ENCODE assay signal across 15 mouse cellular contexts in the genomic region with DNA sequence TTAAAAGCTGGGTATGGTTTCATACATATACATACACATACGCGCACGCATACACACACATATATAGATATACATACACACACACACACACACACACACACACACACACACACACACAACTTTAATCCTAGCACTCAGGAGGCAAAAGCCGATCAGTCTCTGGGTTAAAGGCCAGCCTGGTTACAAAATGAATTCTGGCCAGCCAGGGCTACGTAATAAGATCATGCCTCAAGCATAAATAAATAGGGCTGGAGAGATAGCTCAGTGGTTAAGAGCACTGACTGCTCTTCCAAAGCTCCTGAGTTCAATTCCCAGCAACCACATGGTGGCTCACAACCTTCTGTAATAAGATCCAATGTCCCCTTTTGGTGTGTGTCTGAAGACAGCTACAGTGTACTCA. TPM values are rescaled to one million over a fixed set of nuclear protein-coding genes. Genes with fewer than 3 reads are reported as not detected.
DNase-seq lines count a peak whose midpoint lies in the region; ATAC-seq and TF ChIP-seq lines count a peak whose summit lies in the region.
"Not testable (repeated sequence)": the region's sequence is repeated elsewhere in the genome, so short reads cannot be mapped to it uniquely, and the experiment has no call there.
"Had no signal": no experiment of that assay in that cellular context is flagged by ENCODE, and none has a peak within 500 bp of the region (broad histone marks: within the 10 kb centered on the region; RNA-seq: fewer than 3 reads in every experiment).

No protein-coding gene starts in this region.

- not testable (repeated sequence) for H3K9ac ChIP-seq in forebrain, embryonic 12.5 days; kidney, embryonic 15.5 days; lung, embryonic 15.5 days; midbrain, embryonic 13.5 days (replicated peaks); neural tube, embryonic 15.5 days (replicated peaks)

- not testable (repeated sequence) for DNase-seq in embryonic facial prominence, embryonic 10.5 days (ENCODE audit: low spot score); hindbrain, embryonic 10.5 days (ENCODE audit: low spot score)

- peak overlapping the region; percentile 91 for H3K4me3 ChIP-seq in E14TG2a.4 (replicated peaks; ENCODE audit: low read length)
- H3K4me3 ChIP-seq in embryonic facial prominence, embryonic 10.5 days, result peak overlapping the region; percentile 66; the same call in 1 of the 2 replicates
- not testable (repeated sequence) for H3K4me3 ChIP-seq in forebrain, embryonic 12.5 days (replicated peaks); kidney, embryonic 15.5 days (replicated peaks); midbrain, embryonic 13.5 days (replicated peaks)
- H3K4me3 ChIP-seq in hindbrain, embryonic 10.5 days, result 0 out of 2 replicates have a peak overlapping the region, but pooled peaks have one; percentile 66
- peak overlapping the region; percentile 57; the same call in 1 of the 2 replicates for H3K4me3 ChIP-seq in lung, embryonic 15.5 days
- H3K4me3 ChIP-seq in neural tube, embryonic 15.5 days (replicated peaks), result peak overlapping the region; percentile 50; the same call in 1 of the 2 replicates

- WGBS in embryonic facial prominence, embryonic 10.5 days, result 80% methylated on average over 5 of the region's 5 CpGs
- WGBS in forebrain, embryonic 12.5 days, result 79% methylated on average over 5 of the region's 5 CpGs
- WGBS in hindbrain, embryonic 10.5 days, result 79% methylated on average over 5 of the region's 5 CpGs
- WGBS in kidney, embryonic 15.5 days, result 84% methylated on average over 5 of the region's 5 CpGs
- 76% methylated on average over 5 of the region's 5 CpGs for WGBS in lung, embryonic 15.5 days
- WGBS in midbrain, embryonic 13.5 days, result 73% methylated on average over 5 of the region's 5 CpGs
- 82% methylated on average over 5 of the region's 5 CpGs for WGBS in neural tube, embryonic 15.5 days

- not testable (repeated sequence) for H3K27ac ChIP-seq in embryonic facial prominence, embryonic 10.5 days (replicated peaks); forebrain, embryonic 12.5 days; hindbrain, embryonic 10.5 days; kidney, embryonic 15.5 days; lung, embryonic 15.5 days; midbrain, embryonic 13.5 days; neural tube, embryonic 15.5 days (replicated peaks)

- H3K4me1 ChIP-seq in E14TG2a.4 (replicated peaks; ENCODE audit: low read depth, low read length), result peaks cover 83% of the 10 kb centered on the region
- H3K4me1 ChIP-seq in embryonic facial prominence, embryonic 10.5 days, result peaks cover 54% of the 10 kb centered on the region
- H3K4me1 ChIP-seq in forebrain, embryonic 12.5 days, result peaks cover 29% of the 10 kb centered on the region
- H3K4me1 ChIP-seq in hindbrain, embryonic 10.5 days (replicated peaks), result peaks cover 52% of the 10 kb centered on the region
- H3K4me1 ChIP-seq in kidney, embryonic 15.5 days, result peaks cover 49% of the 10 kb centered on the region
- peaks cover 43% of the 10 kb centered on the region for H3K4me1 ChIP-seq in lung, embryonic 15.5 days
- peaks cover 24% of the 10 kb centered on the region for H3K4me1 ChIP-seq in midbrain, embryonic 13.5 days (replicated peaks)
- H3K4me1 ChIP-seq in neural tube, embryonic 15.5 days, result peaks cover 26% of the 10 kb centered on the region

- H3K27me3 ChIP-seq in E14TG2a.4 (ENCODE audit: insufficient read depth, low read length); lung, embryonic 15.5 days: not testable (repeated sequence)
- peaks cover 64% of the 10 kb centered on the region for H3K27me3 ChIP-seq in embryonic facial prominence, embryonic 10.5 days (replicated peaks; ENCODE audit: low read depth, poor library complexity, severe bottlenecking)
- peaks cover 60% of the 10 kb centered on the region for H3K27me3 ChIP-seq in forebrain, embryonic 12.5 days
- peaks cover 59% of the 10 kb centered on the region for H3K27me3 ChIP-seq in hindbrain, embryonic 10.5 days (ENCODE audit: insufficient read depth, poor library complexity, severe bottlenecking)
- H3K27me3 ChIP-seq in kidney, embryonic 15.5 days, result peaks cover 42% of the 10 kb centered on the region
- peaks cover 46% of the 10 kb centered on the region for H3K27me3 ChIP-seq in midbrain, embryonic 13.5 days
- peaks cover 47% of the 10 kb centered on the region for H3K27me3 ChIP-seq in neural tube, embryonic 15.5 days (replicated peaks)

- ATAC-seq in forebrain, embryonic 12.5 days (ENCODE audit: low FRiP score); kidney, embryonic 15.5 days (replicated peaks; ENCODE audit: low FRiP score); lung, embryonic 15.5 days (ENCODE audit: borderline replicate concordance, extremely low read depth, low FRiP score, low TSS enrichment); midbrain, embryonic 13.5 days; neural tube, embryonic 15.5 days (ENCODE audit: low FRiP score): not testable (repeated sequence)

- not testable (repeated sequence) for TF ChIP-seq CTCF in E14TG2a.4 (conservative IDR thresholded peaks at IDR 0.05; ENCODE audit: low read length)

- peaks cover 50% of the 10 kb centered on the region for H3K36me3 ChIP-seq in E14TG2a.4 (ENCODE audit: insufficient read depth, low read length)
- H3K36me3 ChIP-seq in embryonic facial prominence, embryonic 10.5 days (replicated peaks), result peaks cover 21% of the 10 kb centered on the region
- H3K36me3 ChIP-seq in forebrain, embryonic 12.5 days (replicated peaks); kidney, embryonic 15.5 days; midbrain, embryonic 13.5 days; neural tube, embryonic 15.5 days: not testable (repeated sequence)
- H3K36me3 ChIP-seq in hindbrain, embryonic 10.5 days, result peaks cover 23% of the 10 kb centered on the region
- peaks cover 22% of the 10 kb centered on the region for H3K36me3 ChIP-seq in lung, embryonic 15.5 days

- H3K4me2 ChIP-seq in forebrain, embryonic 12.5 days, result 0 out of 2 replicates have a peak overlapping the region, but pooled peaks have one; percentile 93
- H3K4me2 ChIP-seq in kidney, embryonic 15.5 days, result peak overlapping the region; percentile 83
- H3K4me2 ChIP-seq in lung, embryonic 15.5 days, result peak overlapping the region; percentile 94
- H3K4me2 ChIP-seq in midbrain, embryonic 13.5 days (replicated peaks), result peak overlapping the region; percentile 93
- H3K4me2 ChIP-seq in neural tube, embryonic 15.5 days, result peak overlapping the region; percentile 96

- H3K9me3 ChIP-seq in E14TG2a.4 (ENCODE audit: low read length); embryonic facial prominence, embryonic 10.5 days; forebrain, embryonic 12.5 days; hindbrain, embryonic 10.5 days; kidney, embryonic 15.5 days (replicated peaks); lung, embryonic 15.5 days; midbrain, embryonic 13.5 days; neural tube, embryonic 15.5 days (replicated peaks): not testable (repeated sequence)

RNA-seq across cellular contexts. Expression of a gene that starts 1.9 kb away (rescaled TPM):
- 36.7 and 40.7 TPM in 2 replicates for polyA plus RNA-seq in embryonic facial prominence, embryonic 10.5 days (2016; fragmentation: Nextera tagmentation; extraction: Ambion mirVana)
- 39.0 and 40.4 TPM in 2 replicates for polyA plus RNA-seq in forebrain, embryonic 12.5 days (2016; fragmentation: Nextera tagmentation; extraction: Ambion mirVana)
- 47.2 and 78.1 TPM in 2 replicates for polyA plus RNA-seq in hindbrain, embryonic 10.5 days (2016; fragmentation: Nextera tagmentation; extraction: Ambion mirVana)
- 35.6 and 38.7 TPM in 2 replicates for polyA plus RNA-seq in kidney, embryonic 15.5 days (2015; fragmentation: Nextera tagmentation; extraction: Ambion mirVana)
- 149 and 169 TPM in 2 replicates for polyA plus RNA-seq in lung, embryonic 15.5 days (2015; fragmentation: Nextera tagmentation; extraction: Ambion mirVana)
- 69.1 and 96.1 TPM in 2 replicates for polyA plus RNA-seq in midbrain, embryonic 13.5 days (2015; fragmentation: Nextera tagmentation; extraction: Ambion mirVana)
- polyA plus RNA-seq in neural tube, embryonic 15.5 days (2015; fragmentation: Nextera tagmentation; extraction: Ambion mirVana), result 117 and 192 TPM in 2 replicates
- polyA plus RNA-seq: G1E had no signal

RNA-seq across cellular contexts. Expression of a gene that starts 22.3 kb away (rescaled TPM):
- 4.8 and 5.4 TPM in 2 replicates for polyA plus RNA-seq in embryonic facial prominence, embryonic 10.5 days (2016; fragmentation: Nextera tagmentation; extraction: Ambion mirVana)
- 4.2 and 4.6 TPM in 2 replicates for polyA plus RNA-seq in forebrain, embryonic 12.5 days (2016; fragmentation: Nextera tagmentation; extraction: Ambion mirVana)
- polyA plus RNA-seq in hindbrain, embryonic 10.5 days (2016; fragmentation: Nextera tagmentation; extraction: Ambion mirVana), result 4.3 and 5.1 TPM in 2 replicates
- polyA plus RNA-seq in kidney, embryonic 15.5 days (2015; fragmentation: Nextera tagmentation; extraction: Ambion mirVana), result 7.0 and 8.9 TPM in 2 replicates
- 6.6 and 7.5 TPM in 2 replicates for polyA plus RNA-seq in lung, embryonic 15.5 days (2015; fragmentation: Nextera tagmentation; extraction: Ambion mirVana)
- 4.7 TPM in 2 replicates for polyA plus RNA-seq in midbrain, embryonic 13.5 days (2015; fragmentation: Nextera tagmentation; extraction: Ambion mirVana)
- 6.8 and 7.1 TPM in 2 replicates for polyA plus RNA-seq in neural tube, embryonic 15.5 days (2015; fragmentation: Nextera tagmentation; extraction: Ambion mirVana)

RNA-seq across cellular contexts. Expression of a gene that starts 22.9 kb away (rescaled TPM):
- 95.8 and 100 TPM in 2 replicates for polyA plus RNA-seq in embryonic facial prominence, embryonic 10.5 days (2016; fragmentation: Nextera tagmentation; extraction: Ambion mirVana)
- 85.8 and 88.3 TPM in 2 replicates for polyA plus RNA-seq in forebrain, embryonic 12.5 days (2016; fragmentation: Nextera tagmentation; extraction: Ambion mirVana)
- polyA plus RNA-seq in hindbrain, embryonic 10.5 days (2016; fragmentation: Nextera tagmentation; extraction: Ambion mirVana), result 98.2 and 104 TPM in 2 replicates
- polyA plus RNA-seq in kidney, embryonic 15.5 days (2015; fragmentation: Nextera tagmentation; extraction: Ambion mirVana), result 160 and 170 TPM in 2 replicates
- 131 and 139 TPM in 2 replicates for polyA plus RNA-seq in lung, embryonic 15.5 days (2015; fragmentation: Nextera tagmentation; extraction: Ambion mirVana)
- polyA plus RNA-seq in midbrain, embryonic 13.5 days (2015; fragmentation: Nextera tagmentation; extraction: Ambion mirVana), result 92.0 and 94.2 TPM in 2 replicates
- 99.9 and 113 TPM in 2 replicates for polyA plus RNA-seq in neural tube, embryonic 15.5 days (2015; fragmentation: Nextera tagmentation; extraction: Ambion mirVana)

RNA-seq across cellular contexts. Expression of a gene that starts 23.5 kb away (rescaled TPM):
- polyA plus RNA-seq in embryonic facial prominence, embryonic 10.5 days (2016; fragmentation: Nextera tagmentation; extraction: Ambion mirVana), result 77.2 and 81.2 TPM in 2 replicates
- polyA plus RNA-seq in forebrain, embryonic 12.5 days (2016; fragmentation: Nextera tagmentation; extraction: Ambion mirVana), result 92.9 and 96.3 TPM in 2 replicates
- 76.1 and 88.4 TPM in 2 replicates for polyA plus RNA-seq in hindbrain, embryonic 10.5 days (2016; fragmentation: Nextera tagmentation; extraction: Ambion mirVana)
- 73.1 and 81.1 TPM in 2 replicates for polyA plus RNA-seq in kidney, embryonic 15.5 days (2015; fragmentation: Nextera tagmentation; extraction: Ambion mirVana)
- 74.4 and 75.2 TPM in 2 replicates for polyA plus RNA-seq in lung, embryonic 15.5 days (2015; fragmentation: Nextera tagmentation; extraction: Ambion mirVana)
- polyA plus RNA-seq in midbrain, embryonic 13.5 days (2015; fragmentation: Nextera tagmentation; extraction: Ambion mirVana), result 98.1 and 108 TPM in 2 replicates
- polyA plus RNA-seq in neural tube, embryonic 15.5 days (2015; fragmentation: Nextera tagmentation; extraction: Ambion mirVana), result 79.9 and 85.2 TPM in 2 replicates

RNA-seq across cellular contexts. Expression of a gene that starts 27.2 kb away (rescaled TPM):
- not detected in 2 replicates for polyA plus RNA-seq in embryonic facial prominence, embryonic 10.5 days (2016; fragmentation: Nextera tagmentation; extraction: Ambion mirVana)
- not detected in 2 replicates for polyA plus RNA-seq in forebrain, embryonic 12.5 days (2016; fragmentation: Nextera tagmentation; extraction: Ambion mirVana)
- polyA plus RNA-seq in hindbrain, embryonic 10.5 days (2016; fragmentation: Nextera tagmentation; extraction: Ambion mirVana), result not detected in 2 replicates
- 0.21 TPM in 1 of 2 replicates, not detected in the other for polyA plus RNA-seq in kidney, embryonic 15.5 days (2015; fragmentation: Nextera tagmentation; extraction: Ambion mirVana)
- not detected in 2 replicates for polyA plus RNA-seq in lung, embryonic 15.5 days (2015; fragmentation: Nextera tagmentation; extraction: Ambion mirVana)
- not detected in 2 replicates for polyA plus RNA-seq in midbrain, embryonic 13.5 days (2015; fragmentation: Nextera tagmentation; extraction: Ambion mirVana)
- not detected in 2 replicates for polyA plus RNA-seq in neural tube, embryonic 15.5 days (2015; fragmentation: Nextera tagmentation; extraction: Ambion mirVana)
- polyA plus RNA-seq: forebrain, embryonic 11.5 days; frontal cortex, adult 2 months; G1E; heart, postnatal 0 days; inflammation-experienced regulatory T-cells, adult 6 months; liver, embryonic 16.5 days; stomach, embryonic 14.5 days had no signal
